In the genomic region with DNA sequence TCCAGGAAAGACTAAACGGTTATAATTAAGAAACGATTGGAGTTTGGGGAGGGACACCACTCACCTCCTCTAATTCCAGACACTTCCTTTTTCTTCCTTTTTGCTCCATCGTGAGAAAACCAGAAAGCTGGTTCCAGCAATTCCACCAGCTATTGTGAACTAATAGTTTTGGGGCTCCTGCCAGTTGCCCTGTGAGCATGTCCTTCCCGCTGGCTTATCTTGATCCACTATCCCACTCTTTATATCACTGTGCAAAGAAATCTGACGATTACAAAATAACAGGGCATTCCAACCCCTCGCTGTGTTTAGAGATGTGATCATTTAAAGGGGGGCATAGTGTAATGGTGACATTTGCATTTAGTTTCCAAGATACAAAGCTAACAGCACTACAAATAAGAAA, we compare ENCODE assay signal across 23 mouse cellular contexts.
"Had no signal": no experiment of that assay in that cellular context is flagged by ENCODE, and none has a peak within 500 bp of the region (broad histone marks: within the 10 kb centered on the region; RNA-seq: fewer than 3 reads in every experiment).

No protein-coding gene starts in this region.

- DNase-seq: kidney, adult 2 months; kidney, postnatal 25 days; layer of hippocampus, adult 9-11 months; liver; retina, postnatal 1 day; right cerebral cortex, postnatal 25 days; spleen, adult 18-20 months; thymus, adult 2 months; thymus, postnatal 14 days; thymus, postnatal 4 days had no signal

- H3K9ac ChIP-seq: limb, embryonic 13.5 days; liver, embryonic 12.5 days; liver, embryonic 15.5 days; midbrain, embryonic 12.5 days; midbrain, embryonic 15.5 days; neural tube, embryonic 12.5 days; neural tube, embryonic 15.5 days; stomach, embryonic 15.5 days had no signal

- H3K36me3 ChIP-seq: limb, embryonic 10.5 days; limb, embryonic 13.5 days; liver, embryonic 12.5 days; liver, embryonic 15.5 days; midbrain, embryonic 12.5 days; midbrain, embryonic 15.5 days; neural tube, embryonic 12.5 days; neural tube, embryonic 15.5 days; stomach, embryonic 15.5 days had no signal

- H3K27ac ChIP-seq: kidney, postnatal 0 days; layer of hippocampus, adult 2 months; limb, embryonic 10.5 days; limb, embryonic 13.5 days; liver, embryonic 12.5 days; liver, embryonic 15.5 days; macrophage; midbrain, embryonic 12.5 days; midbrain, embryonic 15.5 days; neural tube, embryonic 12.5 days; neural tube, embryonic 15.5 days; stomach, embryonic 15.5 days had no signal

- H3K4me1 ChIP-seq: limb, embryonic 13.5 days; liver, embryonic 12.5 days; liver, embryonic 15.5 days; midbrain, embryonic 12.5 days; midbrain, embryonic 15.5 days; neural tube, embryonic 12.5 days; stomach, embryonic 15.5 days had no signal

- ATAC-seq: intestine, postnatal 0 days; liver, embryonic 12.5 days; midbrain, embryonic 15.5 days had no signal

- H3K27me3 ChIP-seq: limb, embryonic 13.5 days; liver, embryonic 12.5 days; liver, embryonic 15.5 days; midbrain, embryonic 12.5 days; midbrain, embryonic 15.5 days; neural tube, embryonic 12.5 days; neural tube, embryonic 15.5 days; stomach, embryonic 15.5 days had no signal

- H3K4me2 ChIP-seq: limb, embryonic 13.5 days; liver, embryonic 12.5 days; liver, embryonic 15.5 days; midbrain, embryonic 12.5 days; midbrain, embryonic 15.5 days; neural tube, embryonic 12.5 days; neural tube, embryonic 15.5 days; stomach, embryonic 15.5 days had no signal

- H3K4me3 ChIP-seq: layer of hippocampus, adult 2 months; limb, embryonic 10.5 days; limb, embryonic 13.5 days; liver, embryonic 12.5 days; liver, embryonic 15.5 days; midbrain, embryonic 12.5 days; midbrain, embryonic 15.5 days; neural tube, embryonic 12.5 days; neural tube, embryonic 15.5 days; stomach, embryonic 15.5 days had no signal

- H3K9me3 ChIP-seq: limb, embryonic 10.5 days; limb, embryonic 13.5 days; liver, embryonic 12.5 days; liver, embryonic 15.5 days; midbrain, embryonic 12.5 days; midbrain, embryonic 15.5 days; neural tube, embryonic 12.5 days; neural tube, embryonic 15.5 days; stomach, embryonic 15.5 days had no signal
